Mouse (Mus musculus) inflammation-experienced regulatory T-cells, adult 6 months (primary cell): ENCODE measurements around the gene Tex14. TPM values are rescaled to one million over a fixed set of nuclear protein-coding genes. Genes with fewer than 3 reads are reported as not detected.

Source experiments
- ATAC-seq: one replicate; pipeline ENCODE4 v1.8.0; 2017
- polyA plus RNA-seq, 3 experiments: library from polyadenylated mRNA; unstranded; fragments of 100-300 nt; shearing (Covaris generic); gene quantifications; one replicate each; pipeline ENCODE4 v1.2.1; 2017

Gene Tex14
- polyA plus RNA-seq, 3 experiments from 2014 or later: 0.34 to 0.60 TPM; not detected in 1

DNA sequence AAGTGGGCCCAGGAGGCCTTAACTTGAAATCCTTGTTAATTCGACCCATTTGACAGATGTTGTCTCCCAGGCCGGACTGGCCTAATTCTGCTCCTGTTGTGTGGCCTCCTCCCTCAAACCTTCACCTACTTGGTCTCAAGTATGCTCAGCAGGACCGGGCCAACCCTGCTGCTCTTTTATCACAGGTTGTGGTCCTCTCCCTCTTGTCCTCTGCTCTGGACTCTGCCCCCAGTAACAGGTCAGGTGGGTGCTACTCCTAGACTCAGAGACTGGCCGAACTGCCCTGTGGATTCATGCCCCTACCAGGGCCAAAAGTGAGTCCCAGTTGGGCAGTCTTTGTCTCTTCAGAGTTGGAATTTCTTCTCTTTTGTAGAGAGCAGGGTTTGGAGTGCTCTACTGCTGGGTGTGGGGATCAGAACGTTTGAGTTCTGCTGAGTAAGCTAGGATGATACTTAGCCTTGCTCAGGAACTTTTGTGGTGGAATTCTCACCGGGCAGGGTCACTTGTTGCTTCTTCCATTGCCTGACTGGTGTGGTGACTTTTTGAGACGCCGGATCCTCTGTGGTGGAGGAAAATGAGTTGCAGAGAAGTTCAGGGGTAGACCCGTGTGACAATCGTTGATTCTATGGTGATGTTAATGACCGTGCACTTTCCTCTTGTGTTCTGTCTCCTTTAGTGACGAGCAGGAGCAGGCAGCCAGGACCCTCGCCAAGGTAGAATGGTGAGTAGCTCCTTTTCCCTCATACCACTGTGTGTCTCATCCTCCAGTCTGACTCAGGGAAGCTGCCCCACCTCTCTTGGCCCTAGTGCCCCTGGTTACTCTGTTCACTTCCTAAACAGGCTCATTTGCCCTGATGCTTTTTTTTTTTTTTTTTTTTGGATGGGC lies 188.1 kb downstream of the Tex14 start:
- ATAC-seq: no peak

DNA sequence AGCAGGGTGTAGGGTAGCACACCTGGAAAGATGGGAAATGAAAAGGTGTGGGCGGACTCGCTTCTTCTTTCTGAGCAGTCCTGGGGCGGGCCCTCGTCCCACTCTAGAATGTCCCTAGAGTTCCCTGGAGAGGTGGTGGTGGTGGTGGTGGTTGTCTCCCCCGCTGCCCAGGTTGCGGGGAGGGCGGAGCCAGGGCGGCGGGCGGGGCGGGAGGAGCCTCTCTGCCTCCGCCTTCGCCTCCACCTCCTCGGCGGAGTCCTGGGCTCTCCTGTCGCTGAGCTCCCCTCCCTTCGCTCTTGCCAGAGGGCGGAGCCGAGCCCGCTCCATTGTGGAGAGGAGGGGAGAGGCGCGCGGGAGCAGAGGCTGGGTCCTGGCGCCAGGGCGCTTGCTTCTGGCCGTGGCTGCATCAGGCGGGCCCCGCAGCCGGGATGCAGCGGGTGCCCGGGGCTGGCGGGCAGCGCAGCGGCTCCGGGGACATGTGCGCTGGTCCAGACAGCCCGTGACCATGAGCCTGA lies 190.5 kb downstream of the Tex14 start:
- no peak for ATAC-seq

DNA sequence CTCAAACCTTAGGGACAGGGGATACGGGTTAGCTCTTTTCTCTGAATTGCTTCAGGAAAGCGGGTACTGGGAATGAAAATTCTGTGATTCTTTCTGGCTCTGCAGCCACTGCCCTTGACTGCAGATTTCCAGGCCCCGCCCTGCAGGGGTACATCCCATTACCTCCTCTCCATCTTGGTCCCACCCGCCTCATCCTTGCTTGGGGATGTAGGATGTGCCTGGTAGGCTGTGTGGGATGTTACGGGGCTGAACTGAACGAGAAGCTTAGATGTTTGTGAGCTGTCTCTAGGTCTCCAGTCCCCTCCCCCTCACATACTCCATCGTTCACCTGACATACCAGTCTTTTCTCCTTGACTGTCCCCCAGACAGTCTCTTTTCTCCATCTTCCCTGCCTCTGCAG lies 191.1 kb downstream of the Tex14 start:
- ATAC-seq: no peak

DNA sequence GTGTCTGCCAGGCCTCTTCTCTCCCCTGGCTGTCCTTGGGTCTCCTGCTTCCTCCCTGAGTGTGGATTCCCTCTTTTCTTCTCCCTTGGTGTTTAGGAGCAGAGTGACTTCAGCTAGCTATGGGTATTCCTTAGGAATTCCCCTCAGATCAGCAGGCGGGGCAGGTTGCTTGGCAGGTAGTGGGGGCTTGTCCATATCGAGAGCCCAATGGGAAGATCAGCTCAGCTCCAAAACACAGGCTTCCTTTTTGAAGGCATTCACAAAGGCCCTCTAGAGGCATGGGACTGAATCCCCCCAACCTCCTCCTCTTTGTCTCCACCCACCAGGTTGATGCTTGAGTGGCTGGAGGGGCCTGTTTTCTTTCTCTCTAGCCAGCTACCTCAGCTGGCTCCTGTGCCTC lies 191.6 kb downstream of the Tex14 start:
- no peak for ATAC-seq

DNA sequence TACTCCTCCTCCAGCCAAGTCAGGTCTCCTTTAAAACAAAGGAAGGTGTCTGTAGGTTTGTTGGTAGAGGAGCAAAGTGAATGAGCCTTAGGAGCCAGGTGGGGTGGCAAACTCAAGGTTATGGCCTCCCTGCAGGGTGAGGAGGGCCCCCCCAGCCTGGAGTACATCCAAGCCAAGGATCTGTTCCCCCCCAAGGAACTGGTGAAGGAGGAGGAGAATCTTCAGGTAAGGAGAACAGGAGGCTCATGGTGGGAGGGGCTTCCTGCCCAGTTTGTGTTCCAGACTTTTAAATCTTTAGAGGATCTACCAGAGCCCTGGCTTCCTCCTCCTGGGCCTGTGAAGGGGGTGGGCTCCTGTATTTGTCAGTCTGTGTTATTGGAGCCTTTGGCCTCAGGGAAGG lies 192.2 kb downstream of the Tex14 start:
- ATAC-seq: no peak

DNA sequence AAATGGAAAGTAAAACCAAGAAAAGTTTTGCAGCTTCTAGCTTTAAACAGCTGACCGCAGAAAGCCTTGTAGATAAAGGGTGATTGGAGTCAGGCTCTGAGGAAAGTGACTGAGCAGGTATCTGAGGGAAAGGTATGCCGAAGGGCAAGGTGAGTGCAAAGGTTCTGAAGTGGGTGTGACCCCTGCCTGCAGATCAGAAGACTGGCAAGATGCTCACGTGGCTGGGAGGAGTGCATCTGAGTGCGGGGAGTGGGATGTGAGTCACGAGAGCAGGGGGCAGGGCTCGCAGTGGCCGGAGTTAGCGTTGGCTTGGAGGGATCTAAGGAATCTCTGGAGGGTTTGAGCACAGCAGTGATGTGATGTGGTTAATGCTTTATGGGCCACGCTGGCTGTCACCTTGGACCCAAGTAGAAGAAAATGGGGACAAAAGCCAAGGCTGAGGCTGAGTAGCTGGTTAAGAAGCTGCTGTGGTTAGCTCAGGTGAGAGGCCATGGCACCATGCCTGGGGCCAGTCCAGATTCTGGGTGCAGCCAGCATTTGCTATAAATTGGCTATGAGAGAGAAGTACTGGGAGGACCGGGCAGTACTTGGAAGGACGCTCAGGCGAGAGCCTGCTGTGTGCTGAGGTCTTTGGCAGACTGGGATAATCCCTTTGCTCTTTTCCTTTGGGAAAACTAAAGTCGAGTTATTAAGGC lies 194.7 kb downstream of the Tex14 start:
- no peak for ATAC-seq

DNA sequence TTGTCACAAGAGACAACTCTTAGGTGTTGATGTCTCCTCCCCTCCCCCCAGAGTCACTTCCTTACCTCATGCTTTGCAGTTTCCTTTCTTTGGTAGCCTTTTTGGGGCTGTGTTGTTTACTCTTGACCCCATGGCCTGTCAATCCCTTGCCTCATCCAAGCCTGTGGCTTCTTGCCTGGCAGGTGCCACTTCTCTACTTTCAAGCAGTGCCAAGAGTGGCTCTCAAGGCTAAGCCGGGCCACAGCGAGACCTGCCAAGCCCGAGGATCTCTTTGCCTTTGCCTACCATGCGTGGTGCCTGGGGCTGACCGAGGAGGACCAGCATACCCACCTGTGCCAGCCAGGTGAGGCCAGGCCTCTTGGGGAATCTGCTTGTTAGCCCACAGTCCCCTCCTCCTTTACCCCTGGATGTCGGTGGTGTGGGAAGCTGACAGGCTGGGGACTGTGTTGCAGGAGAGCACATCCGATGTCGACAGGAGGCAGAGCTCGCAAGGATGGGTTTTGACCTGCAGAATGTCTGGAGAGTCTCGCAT lies 195.5 kb downstream of the Tex14 start:
- no peak for ATAC-seq

DNA sequence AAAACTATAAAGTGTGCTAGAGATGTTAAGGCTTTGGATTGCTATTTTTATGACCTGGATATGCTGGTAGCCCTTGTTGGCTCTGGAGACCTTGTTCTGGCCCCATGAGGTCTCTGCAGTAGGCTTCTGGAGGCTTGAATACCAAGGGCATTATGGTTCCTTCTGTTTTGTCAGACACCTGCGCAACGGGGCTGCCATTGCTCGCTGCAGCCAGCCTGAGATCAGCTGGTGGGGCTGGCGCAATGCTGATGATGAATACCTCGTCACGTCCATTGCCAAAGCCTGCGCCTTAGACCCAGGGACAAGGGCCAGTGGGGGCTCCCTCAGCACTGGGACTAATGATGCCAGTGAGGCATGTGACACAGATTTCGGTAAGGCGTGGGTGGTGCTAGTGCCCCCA lies 197.4 kb downstream of the Tex14 start:
- ATAC-seq: no peak

DNA sequence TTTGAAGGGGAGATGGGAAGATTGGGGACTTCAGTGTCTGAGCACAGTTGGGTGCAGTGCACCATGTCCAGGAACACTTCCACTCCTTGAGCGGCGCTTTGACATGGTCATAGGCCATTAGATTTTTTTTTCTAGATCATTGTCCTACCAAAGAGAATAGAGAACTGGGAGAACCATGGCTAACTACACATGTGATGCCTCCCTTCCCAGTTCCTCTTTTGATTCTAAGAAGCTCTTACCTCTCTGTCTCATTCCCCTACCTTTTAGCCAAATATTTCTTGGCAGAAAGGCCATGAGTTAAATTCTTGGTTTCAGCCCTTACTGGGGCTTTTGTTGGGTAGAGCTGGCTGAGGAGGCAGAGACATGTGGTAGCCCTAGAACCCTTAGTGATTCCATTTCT lies 198.7 kb downstream of the Tex14 start:
- no peak for ATAC-seq

Other genes starting within 250 kb of the Tex14 start
- 1 to 10 TPM in 1 of 3 experiments, under 1 TPM in 2; 0.55 to 1.2 (median 0.78) TPM for gene Ppm1e, start 46.0 kb upstream of the Tex14 start, polyA plus RNA-seq
- 1 to 10 TPM; 1.6 to 5.3 (median 2.1) TPM for gene Rad51c, start 111 bp upstream of the Tex14 start, polyA plus RNA-seq
- gene Gm11492, start 161.6 kb downstream of the Tex14 start, polyA plus RNA-seq: not detected
- gene Sept4, start 163.8 kb downstream of the Tex14 start, polyA plus RNA-seq: 1 to 10 TPM in 2 of 3 experiments, under 1 TPM in 1; 0.28 to 1.9 (median 1.8) TPM
- 10 to 100 TPM in 2 of 3 experiments, 1 to 10 TPM in 1; 8.4 to 10.3 (median 10.3) TPM for gene Mtmr4, start 187.1 kb downstream of the Tex14 start, polyA plus RNA-seq
- under 1 TPM; 0.21 to 0.34 (median 0.23) TPM for gene Hsf5, start 212.1 kb downstream of the Tex14 start, polyA plus RNA-seq